Mouse (Mus musculus) layer of hippocampus, postnatal 10 days (tissue): ENCODE results near the gene Lipn. TPM values are rescaled to one million over a fixed set of nuclear protein-coding genes. Genes with fewer than 3 reads are reported as not detected.

ENCODE experiments used
- DNase-seq, 2 experiments: peaks; one replicate each; pipeline ENCODE4 v3.0.0; 2021; ENCODE audit warnings: low spot score in 2 of 2
- long read RNA-seq: library from polyadenylated mRNA; stranded (forward); transcript quantifications from one replicate; pipeline ENCODE4 v2.0.0, GENCODE M21; 2023
- total RNA-seq, 2 experiments: library from RNA; stranded (reverse); gene quantifications; 2 replicates each; pipeline ENCODE4 v1.2.3; 2021

Lipn gene
- not detected for total RNA-seq
- long read RNA-seq = 0 reads

DNA sequence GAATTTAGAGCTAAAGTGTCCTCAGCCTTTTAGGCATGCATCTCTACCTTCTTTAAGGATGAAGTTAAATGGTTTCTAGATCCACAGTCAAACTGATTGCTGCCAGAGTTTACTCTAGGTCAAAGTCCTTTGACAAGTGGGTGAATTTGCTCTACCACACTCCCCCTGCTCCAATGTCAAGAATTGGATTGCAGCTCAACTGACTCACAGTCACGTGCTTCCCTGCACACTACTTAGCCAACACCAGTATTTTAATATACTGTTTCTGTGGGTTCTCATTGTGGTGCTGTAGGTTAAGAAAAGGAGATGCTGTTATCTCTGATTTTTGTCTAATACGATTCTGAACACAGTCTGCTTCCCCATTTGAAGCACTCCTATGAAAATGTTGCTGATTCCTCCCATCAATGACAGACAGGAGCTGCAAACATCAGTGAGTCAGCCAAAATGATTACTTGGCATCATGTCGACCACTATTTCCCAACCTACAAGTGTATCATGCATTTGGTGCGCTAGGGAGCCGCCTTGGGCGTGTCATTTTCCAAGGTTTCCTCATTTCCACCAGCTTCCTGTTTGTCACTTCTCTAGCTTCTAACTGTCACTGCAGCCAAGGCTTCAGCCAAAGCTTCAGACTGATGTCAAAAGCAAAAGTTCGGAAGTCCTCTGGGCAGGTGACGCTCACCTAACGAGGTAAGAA, at the start of gene Lipn:
Lipn (plus strand) TSS at position 580 of the 694 bp plus-strand sequence.
- DNase-seq = no peak

DNA sequence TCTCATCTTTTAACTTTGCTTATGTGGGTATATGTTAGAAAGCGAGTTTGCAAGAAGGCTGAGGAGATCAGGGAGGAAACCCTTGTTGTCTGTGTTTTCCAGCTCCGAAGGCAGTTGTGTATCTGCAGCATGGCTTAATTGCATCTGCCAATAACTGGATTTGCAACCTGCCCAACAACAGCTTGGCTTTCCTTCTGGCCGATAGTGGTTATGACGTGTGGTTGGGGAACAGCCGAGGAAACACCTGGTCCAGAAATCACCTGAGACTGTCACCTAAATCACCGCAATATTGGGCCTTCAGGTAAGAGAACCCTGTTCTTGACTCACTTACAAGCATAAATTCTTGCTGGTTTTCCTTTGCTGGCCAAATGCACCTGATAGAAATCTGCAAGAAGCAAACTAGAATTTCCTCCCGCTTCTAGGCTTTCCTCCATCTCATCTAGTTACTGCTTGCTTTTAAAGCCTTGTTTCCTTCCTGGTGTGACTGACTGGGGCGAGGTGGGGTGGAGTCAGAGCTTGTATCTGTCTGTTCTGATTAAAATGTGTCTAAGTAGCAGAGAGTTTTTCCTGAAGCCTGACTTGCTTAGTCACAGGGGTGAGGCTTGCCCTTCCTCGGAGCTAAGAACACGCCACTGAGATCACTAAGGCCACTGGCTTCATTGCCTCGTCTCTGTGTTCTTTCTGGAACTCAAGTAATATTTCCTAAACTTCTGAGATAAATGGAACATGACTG, 45.6 kb upstream of the Lipn start:
- DNase-seq = no peak

DNA sequence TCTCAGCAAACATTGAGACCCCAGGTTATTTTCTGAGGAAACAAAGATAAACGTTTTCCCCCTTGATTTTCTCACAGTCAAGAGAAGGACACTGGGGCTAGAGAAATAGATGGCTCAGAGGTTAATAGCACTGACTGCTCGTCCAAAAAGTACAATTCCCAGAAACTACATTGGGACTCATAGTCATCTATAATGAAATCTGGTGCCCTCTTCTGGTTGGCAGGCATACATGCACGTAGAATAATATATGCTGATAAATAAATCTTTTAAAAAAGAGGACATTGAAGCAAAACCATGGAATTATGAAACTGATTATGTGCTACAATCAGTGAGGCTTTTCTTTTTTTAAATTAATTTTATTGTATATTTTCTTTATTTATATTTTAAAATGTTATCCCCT, 44.4 kb upstream of the Lipn start:
- DNase-seq = no peak

GRCm38 (mm10) chr19:34039731-34040130, 27.4 kb upstream of the Lipn start:
- no peak for DNase-seq

GRCm38 (mm10) chr19:34043008-34043407, 24.1 kb upstream of the Lipn start:
- DNase-seq = no peak

DNA sequence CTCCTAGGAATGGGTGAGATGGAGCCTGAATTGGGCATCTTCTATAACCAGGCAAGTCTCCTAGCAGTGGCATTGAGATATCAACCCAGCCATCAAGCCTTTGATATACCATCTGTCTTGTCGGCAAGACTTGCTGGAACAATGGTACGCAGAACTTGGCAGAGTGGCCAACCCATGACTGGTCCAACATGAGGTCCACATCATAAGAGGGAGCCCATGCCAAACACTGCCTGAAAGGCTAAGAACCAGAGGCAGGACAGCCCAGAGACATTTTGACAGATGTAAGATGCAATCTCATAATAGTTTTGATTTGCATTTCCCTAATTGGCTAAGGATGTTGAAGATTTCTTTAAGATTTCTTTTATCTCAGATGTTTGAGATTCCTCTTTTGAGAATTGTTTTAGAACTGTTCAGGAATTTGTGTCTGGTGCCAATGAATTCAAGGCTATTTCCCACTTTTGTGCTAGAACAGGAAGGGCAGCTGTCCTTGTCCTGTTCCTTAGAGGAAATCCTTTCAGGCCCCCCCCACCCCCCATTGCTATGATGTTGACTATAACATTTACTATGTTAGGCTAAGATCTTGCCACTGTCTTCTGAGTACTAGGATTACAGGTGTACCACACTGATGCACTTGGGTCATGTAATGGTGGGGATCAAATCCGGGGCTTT, 17.7 kb upstream of the Lipn start:
- DNase-seq = no peak

DNA sequence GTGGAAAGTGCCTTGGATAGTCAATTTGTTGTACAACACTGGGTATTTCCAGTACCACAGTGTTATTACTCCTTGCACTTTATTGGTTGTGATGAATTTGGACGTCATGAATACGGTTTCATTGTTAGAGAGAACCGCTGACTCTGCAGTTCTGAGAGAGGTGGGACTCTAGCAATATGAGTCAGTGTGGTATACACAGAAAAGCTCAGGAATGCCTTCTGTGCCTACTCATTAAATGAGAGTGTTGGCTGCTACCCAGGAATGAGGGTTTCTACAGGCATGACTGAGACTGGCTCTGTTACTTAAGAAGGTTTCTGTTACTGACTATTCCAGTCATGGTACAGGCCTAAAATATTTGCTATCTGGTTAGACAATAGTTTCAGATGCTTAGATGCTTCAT, 15.7 kb upstream of the Lipn start:
- DNase-seq = no peak

DNA sequence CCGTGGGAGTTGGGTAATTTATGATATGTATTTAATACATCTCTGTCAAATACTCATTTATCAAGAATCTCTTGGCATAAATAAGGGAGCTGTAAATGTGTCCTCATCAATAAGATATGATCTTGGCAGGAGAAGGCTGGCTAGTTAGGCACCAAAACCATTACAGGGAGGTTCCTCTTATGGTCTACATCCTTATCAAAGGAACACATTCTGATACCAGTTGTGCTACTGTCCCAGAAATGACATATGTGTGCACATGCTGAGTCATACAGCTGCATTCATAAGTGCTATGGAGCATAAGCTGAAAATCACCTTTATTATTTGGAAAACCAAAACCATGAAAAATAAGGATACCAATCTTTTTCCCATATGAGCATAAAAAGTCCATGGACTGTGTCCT, 3.6 kb upstream of the Lipn start:
- DNase-seq = no peak

GRCm38 (mm10) chr19:34064059-34064458, 3.1 kb upstream of the Lipn start:
- no peak for DNase-seq

DNA sequence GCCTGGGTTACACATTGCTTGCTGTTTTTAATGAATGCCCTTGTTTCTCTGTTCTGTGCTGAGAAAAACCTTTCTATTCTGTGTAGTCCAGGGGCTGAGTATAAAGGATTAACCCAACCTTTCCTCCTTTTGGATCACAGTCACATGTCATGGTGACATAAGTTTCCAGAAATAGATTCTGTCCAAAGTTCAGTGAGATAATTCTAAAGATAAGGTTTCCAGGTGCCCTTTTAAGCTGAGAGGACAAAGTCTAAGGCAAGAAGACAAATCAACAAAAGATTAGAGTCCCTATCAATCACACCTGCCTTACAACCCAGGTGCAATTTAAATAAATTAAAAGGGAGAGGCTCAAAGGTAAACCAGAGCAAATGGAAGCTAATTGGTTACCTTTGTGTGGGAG, 7.1 kb downstream of the Lipn start:
- no peak for DNase-seq

GRCm38 (mm10) chr19:34078130-34078529, 11.0 kb downstream of the Lipn start:
- DNase-seq = no peak

- no peak for DNase-seq
Observed at GRCm38 (mm10) chr19:34089011-34089680, 22.0 kb downstream of the Lipn start.

DNA sequence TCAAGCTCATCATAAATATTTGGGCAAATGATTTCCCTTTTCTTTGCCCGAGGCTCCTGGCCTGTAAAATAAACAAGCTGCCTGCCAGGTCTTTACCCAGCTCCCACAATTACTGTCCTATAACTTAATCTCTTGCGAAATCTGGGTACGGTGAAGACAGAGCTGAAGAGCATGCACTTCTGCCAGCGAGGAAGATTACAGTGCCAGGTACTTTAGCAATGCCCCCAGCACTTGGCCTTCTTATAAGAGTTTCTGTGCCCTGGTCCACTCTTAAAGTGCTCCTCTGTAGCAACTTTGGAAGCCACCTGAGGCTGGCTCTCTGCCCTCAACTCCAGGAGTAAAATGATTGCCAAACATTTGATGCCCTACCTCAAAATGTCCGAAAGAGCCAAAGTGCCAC, 28.2 kb downstream of the Lipn start:
- DNase-seq = no peak

GRCm38 (mm10) chr19:34096228-34096627, 29.1 kb downstream of the Lipn start:
- no peak for DNase-seq

DNA sequence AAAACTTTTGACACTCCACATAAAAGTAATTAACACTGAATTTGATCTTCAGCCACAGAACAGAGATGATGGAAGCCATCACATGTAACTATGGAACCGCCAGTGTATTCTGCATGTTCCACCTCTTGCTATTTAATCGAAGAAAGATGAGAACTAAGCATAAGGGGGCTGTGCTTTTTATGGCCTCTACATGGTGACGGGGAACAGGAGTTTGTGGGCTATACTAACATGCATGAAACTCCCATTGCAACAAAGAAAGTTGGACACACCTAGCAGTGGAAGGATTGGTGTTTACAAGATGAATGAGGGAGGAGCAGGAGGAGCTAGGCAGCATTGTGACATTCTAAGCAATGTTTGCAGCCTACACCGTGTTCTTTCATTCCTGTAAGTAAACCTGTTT, 33.5 kb downstream of the Lipn start, which contains the start of gene Lipm:
Lipm (plus strand) TSS at position 301 of the 400 bp plus-strand sequence.
- no peak for DNase-seq

DNA sequence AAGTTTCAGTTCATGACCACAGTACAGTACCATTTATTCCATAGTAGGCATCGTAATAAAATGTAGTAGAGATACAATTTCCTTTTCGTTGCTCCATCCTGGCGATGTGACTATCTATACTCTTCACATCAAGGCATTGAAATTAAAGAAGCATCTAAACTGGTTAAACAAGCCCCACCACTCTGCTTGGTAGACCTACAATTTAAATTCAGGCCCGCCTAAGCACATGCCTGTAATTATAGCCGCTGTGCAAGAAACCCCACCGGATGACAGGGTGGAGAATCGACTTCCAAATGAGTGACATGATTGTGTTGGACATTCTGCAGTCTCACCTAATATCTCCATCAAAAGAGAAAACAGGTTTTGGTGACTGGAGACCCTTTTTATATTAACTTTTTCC, 34.7 kb downstream of the Lipn start:
- no peak for DNase-seq

- no peak for DNase-seq
Observed at GRCm38 (mm10) chr19:34104841-34105240, 37.7 kb downstream of the Lipn start.

- DNase-seq = no peak
Observed at GRCm38 (mm10) chr19:34119102-34119501, 51.9 kb downstream of the Lipn start.

DNA sequence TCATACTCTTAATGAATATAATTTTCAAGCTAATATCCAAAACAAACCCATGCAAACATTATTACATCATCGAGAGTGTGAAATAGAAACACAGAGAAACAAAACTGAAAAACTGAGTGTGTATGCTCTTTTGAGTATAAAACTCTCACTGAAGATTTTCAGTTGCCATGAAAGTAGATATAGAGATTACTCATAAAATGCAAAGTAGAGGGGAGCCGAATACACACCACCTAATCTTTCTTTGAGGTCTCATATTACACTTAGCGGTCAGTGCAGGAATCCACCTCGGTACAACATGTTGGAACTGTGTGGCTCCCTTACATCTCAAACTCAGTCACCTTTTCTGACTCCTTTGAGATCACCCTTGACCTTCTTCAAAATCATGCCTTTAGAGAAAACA, 52.5 kb downstream of the Lipn start:
- no peak for DNase-seq

DNA sequence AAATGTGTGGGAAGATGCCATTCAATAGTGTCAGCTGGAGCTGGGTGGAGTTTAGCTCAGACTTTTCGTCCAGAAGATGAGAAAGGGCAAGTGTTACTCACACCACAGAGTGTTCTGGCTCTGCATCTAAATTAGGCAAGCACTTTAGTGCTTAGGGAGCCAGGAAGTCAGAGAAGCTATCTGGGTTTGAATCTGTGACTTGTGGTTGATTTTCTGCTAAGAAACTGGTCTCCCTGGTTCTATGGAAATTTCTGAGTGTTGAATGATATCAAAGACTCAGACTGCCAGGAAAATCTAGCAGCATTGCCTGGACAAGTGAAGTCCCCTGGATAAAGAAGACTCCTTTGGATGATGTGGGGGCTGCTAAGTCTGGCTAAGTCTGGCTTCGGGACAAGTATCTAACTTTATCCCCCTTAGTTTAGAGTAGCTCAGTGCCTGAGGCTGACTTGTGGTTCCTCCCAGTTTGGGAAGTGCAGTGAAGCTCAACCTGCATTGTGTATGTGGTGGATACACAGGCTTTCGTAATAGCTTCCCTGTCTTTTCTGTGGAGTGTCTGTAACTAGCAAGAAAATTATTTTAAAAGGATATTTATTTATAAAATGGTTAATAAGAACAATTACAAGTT, 53.1 kb downstream of the Lipn start:
- DNase-seq = no peak
